Mouse (Mus musculus) stomach, embryonic 14.5 days (tissue): ENCODE measurements around the gene Tmem126b. TPM values are rescaled to one million over a fixed set of nuclear protein-coding genes. Genes with fewer than 3 reads are reported as not detected.
A peak's percentile ranks its signal among the peaks of the same experiment; 100 is the strongest.

Experiments
- ATAC-seq: fragments of 200-750 bp; cut with Nextera tagmentation; 2 replicates; pipeline ENCODE4 v1.8.0; 2017; ENCODE audit warnings: low read depth, moderate TSS enrichment; ENCODE audit not compliant: insufficient number of reproducible peaks, insufficient read depth, low FRiP score
- H3K27ac ChIP-seq: fragments of 300-500 bp; sonication (generic); 2 replicates; pipeline ENCODE4 v1.5.1; 2014; ENCODE audit warnings: mild to moderate bottlenecking, low read length, moderate library complexity, mixed read lengths
- H3K27me3 ChIP-seq: fragments of 300-500 bp; sonication (generic); 2 replicates; pipeline ENCODE4 v1.6.1; 2014; ENCODE audit warnings: low read length, control low read depth, mixed read lengths; ENCODE audit not compliant: control insufficient read depth, insufficient read depth
- H3K36me3 ChIP-seq: fragments of 300-500 bp; sonication (generic); 2 replicates; pipeline ENCODE4 v1.6.1; 2014; ENCODE audit warnings: mild to moderate bottlenecking, control low read depth, low read length, moderate library complexity, mixed read lengths; ENCODE audit not compliant: control insufficient read depth, insufficient read depth
- H3K4me1 ChIP-seq: fragments of 300-500 bp; sonication (generic); 2 replicates; pipeline ENCODE4 v1.6.1; 2014; ENCODE audit warnings: low read length, control low read depth, mixed read lengths; ENCODE audit not compliant: control insufficient read depth, insufficient read depth
- H3K4me2 ChIP-seq: fragments of 300-500 bp; sonication (generic); replicated peaks from 2 replicates; pipeline ENCODE4 v1.6.1; 2014; ENCODE audit warnings: low read depth, low read length, control low read depth
- H3K4me3 ChIP-seq: fragments of 300-500 bp; sonication (generic); 2 replicates; pipeline ENCODE4 v1.5.1; 2014; ENCODE audit warnings: low read depth, low read length, control low read depth
- H3K9ac ChIP-seq: fragments of 300-500 bp; sonication (generic); replicated peaks from 2 replicates; pipeline ENCODE4 v1.6.1; 2014; ENCODE audit warnings: low read depth, mild to moderate bottlenecking, control low read depth, low read length, moderate library complexity, mixed read lengths
- H3K9me3 ChIP-seq: fragments of 300-500 bp; sonication (generic); 2 replicates; pipeline ENCODE4 v1.6.1; 2016; ENCODE audit warnings: low read depth, low read length, control low read depth; ENCODE audit not compliant: control insufficient read depth
- WGBS: fragments of 180-500 bp; shearing (Covaris S2); extraction: QIAGEN DNeasy Blood & Tissue Kit; methylation state at CpG from one replicate; pipeline ENCODE4 v1.1.7; 2014; 5-methylcytosine and 5-hydroxymethylcytosine counted together
- polyA plus RNA-seq: library from polyadenylated mRNA; unstranded; fragments of >200 nt; fragmentation: Nextera tagmentation; extraction: Ambion mirVana; gene quantifications from 2 replicates; pipeline ENCODE4 v1.2.1, GENCODE M21; 2014

Tmem126b gene
- polyA plus RNA-seq, 1 experiment from 2014 or later, result 32.7 TPM

DNA sequence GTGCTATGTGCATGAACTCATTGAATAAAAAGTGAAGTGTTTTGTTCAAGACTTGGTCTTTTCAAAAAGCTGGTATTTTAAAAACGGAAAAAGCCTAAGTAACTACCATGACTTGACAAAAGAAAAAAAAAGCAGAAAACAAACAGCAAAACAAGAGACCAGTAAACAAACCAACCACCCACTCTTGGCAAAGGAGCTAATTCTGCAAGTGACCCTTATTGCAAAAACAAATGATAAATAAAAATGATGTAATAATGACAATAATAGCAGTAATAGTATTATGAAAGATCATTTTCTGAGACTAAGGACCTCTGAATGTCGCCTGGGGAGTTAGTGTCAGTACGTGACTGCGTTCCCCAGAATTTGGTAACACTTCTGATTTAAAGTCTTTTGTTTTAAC lies 33.7 kb downstream of the Tmem126b start:
- Histone ChIP-seq H3K9ac (peak overlapping the region; percentile 97), H3K4me1 (no peaks in the 10 kb centered on the region), H3K4me3 (peak overlapping the region; percentile 99), H3K36me3 (peaks cover 1% of the 10 kb centered on the region; the same call in 1 of the 2 replicates), H3K27me3 (no peaks in the 10 kb centered on the region), H3K4me2 (peak overlapping the region; percentile 62), H3K9me3 (no peaks in the 10 kb centered on the region), H3K27ac (0 out of 2 replicates have a peak overlapping the region, but pooled peaks have one; percentile 55)
- WGBS, result 16% methylated on average over 4 of the region's 4 CpGs
- 0 out of 2 replicates have a peak, but pooled peaks have one; percentile 4 for ATAC-seq

DNA sequence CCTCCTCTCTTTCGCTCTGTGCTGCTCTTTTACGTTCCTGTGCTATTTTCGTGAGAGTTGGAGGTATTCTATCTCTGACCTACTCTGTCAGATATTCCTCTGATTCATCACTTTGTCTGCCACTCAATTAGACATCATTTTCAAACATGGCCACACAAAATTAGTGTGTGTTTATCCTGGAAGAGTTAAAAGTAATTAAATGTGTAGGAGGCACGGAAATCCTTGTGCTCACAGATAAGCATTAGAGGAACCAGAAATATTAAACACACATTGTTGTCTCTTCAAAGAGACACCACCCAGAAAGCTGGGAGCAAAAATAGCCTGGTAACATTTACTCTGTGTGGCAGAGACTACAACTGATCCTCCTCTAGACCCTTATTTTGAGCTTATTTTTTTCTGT lies 35.8 kb downstream of the Tmem126b start:
- WGBS, result 75% methylated on average over 4 of the region's 4 CpGs
- no peaks in the 10 kb centered on the region for H3K36me3 ChIP-seq
- H3K4me2 ChIP-seq, result no peak overlapping the region
- no peak for ATAC-seq
- no peaks in the 10 kb centered on the region for H3K27me3 ChIP-seq
- no peak overlapping the region for H3K4me3 ChIP-seq
- no peak overlapping the region for H3K27ac ChIP-seq
- H3K4me1 ChIP-seq, result no peaks in the 10 kb centered on the region
- no peaks in the 10 kb centered on the region for H3K9me3 ChIP-seq
- H3K9ac ChIP-seq, result no peak overlapping the region

DNA sequence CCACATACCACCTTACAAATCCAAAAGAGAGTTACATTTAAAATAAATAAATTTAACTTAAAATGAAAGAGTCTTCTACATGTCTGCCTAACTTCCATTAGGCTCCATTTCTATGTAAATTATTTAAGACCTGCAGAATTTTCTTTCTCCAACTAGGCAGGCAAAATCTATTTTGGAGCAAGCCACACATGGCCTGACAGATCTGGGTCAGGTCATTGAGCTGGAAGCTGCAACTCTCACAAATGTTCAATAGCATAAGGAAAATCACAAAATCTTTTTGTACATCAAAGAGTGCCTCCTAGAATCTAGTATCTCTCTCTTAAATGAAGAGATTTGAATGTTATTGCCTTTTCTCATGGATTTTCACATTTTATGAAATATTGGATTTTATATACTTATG lies 43.6 kb downstream of the Tmem126b start:
- ATAC-seq, result no peak
- Histone ChIP-seq H3K9ac (no peak overlapping the region), H3K4me1 (peaks cover under 1% of the 10 kb centered on the region; the same call in 1 of the 2 replicates), H3K4me2 (no peak overlapping the region), H3K9me3 (no peaks in the 10 kb centered on the region), H3K4me3 (no peak overlapping the region), H3K36me3 (no peaks in the 10 kb centered on the region), H3K27me3 (no peaks in the 10 kb centered on the region), H3K27ac (no peak overlapping the region)

DNA sequence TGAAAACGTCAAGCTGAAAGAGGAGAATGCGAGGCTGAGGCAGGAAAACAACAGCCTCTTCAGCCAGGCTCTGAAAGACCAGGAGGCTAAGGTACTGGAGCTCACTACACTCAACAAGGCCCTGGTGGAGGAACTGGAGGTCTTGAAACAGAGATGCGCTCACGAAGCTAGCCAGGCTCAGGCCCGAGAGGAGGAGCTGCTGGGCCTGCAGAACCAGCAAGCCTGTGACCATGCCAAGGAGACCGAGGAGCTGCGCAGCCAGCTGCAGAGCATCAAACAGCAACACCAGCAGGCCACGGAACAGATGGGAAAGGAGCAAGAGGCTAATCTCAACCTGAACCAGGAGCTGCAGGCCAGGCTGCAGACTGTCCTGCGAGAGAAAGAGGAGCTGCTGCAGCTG lies 48.8 kb downstream of the Tmem126b start:
- peak overlapping the region; percentile 22; the same call in 1 of the 2 replicates for H3K4me3 ChIP-seq
- H3K9me3 ChIP-seq, result no peaks in the 10 kb centered on the region
- no peaks in the 10 kb centered on the region for H3K36me3 ChIP-seq
- no peak overlapping the region for H3K27ac ChIP-seq
- H3K4me2 ChIP-seq, result peak overlapping the region; percentile 53
- WGBS, result 51% methylated on average over 9 of the region's 9 CpGs
- H3K9ac ChIP-seq, result no peak overlapping the region
- ATAC-seq, result no peak
- peaks cover 5% of the 10 kb centered on the region for H3K4me1 ChIP-seq
- no peaks in the 10 kb centered on the region for H3K27me3 ChIP-seq

DNA sequence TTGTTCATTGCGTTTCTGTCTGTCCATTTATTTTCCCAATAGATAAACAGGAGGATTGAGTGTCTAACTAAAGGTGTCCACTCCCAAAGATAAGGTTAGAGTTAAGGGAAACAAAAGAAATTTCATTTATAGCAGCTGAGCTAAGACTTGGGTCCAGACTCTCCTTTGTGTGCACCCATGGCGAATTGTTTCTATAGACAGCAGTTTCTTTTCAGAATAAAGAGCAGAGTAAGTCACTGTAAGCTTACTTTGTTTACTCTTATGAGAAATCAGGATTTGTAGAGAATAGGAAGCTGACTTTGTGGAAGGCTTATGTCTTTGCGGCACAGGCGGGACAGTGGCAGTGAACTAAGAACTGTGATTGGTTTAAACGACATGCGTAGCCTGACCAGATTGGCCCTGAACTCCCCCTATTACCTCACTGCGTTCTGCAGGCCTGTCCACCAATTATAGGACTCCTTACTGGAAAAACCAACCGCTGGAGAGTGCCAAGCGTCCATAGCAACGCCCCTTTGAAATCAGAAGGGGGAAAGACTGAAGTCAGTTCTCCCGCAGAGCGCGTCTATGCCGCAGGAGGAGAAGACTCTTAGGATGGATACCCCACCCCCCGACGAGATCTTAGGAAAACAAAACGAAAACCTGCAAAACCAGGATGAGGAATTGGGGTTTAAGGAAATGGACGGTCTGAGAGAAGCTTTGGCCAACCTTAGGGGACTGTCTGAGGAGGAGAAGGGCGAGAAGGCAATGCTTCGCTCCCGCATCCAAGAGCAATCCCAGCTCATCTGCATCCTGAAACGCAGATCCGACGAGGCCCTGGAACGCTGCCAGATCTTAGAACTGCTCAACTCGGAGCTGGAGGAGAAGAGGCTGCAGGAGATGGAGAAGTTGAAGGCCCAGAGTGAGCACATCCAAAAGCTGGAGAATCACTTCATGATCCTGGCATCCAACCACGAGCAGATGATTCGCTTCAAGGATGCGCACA lies 49.5 kb downstream of the Tmem126b start, which contains the start of gene Ccdc89:
TSS of gene Ccdc89 (plus strand) at position 558 of the 982 bp plus-strand sequence.
- Histone ChIP-seq H3K27me3 (no peaks in the 10 kb centered on the region), H3K27ac (peak within 1 kb of the TSS; percentile 13; the same call in 1 of the 2 replicates), H3K36me3 (no peaks in the 10 kb centered on the region), H3K4me1 (peaks cover 5% of the 10 kb centered on the region), H3K4me2 (peak within 1 kb of the TSS; percentile 53), H3K4me3 (peak within 1 kb of the TSS; percentile 22), H3K9ac (no peak within 1 kb of the TSS; the same call in 1 of the 2 replicates), H3K9me3 (no peaks in the 10 kb centered on the region)
- WGBS, result 19% methylated on average over 29 of the region's 29 CpGs
- peak; percentile 100 for ATAC-seq

Other genes with a start within 250 kb of the Tmem126b start
- gene Ccdc83, start 210.2 kb downstream of the Tmem126b start, polyA plus RNA-seq, result not detected in 2 replicates
- 21.9 and 23.4 TPM in 2 replicates for gene Sytl2, start 173.7 kb downstream of the Tmem126b start, polyA plus RNA-seq
- 1.4 and 2.2 TPM in 2 replicates for gene Ccdc89, start 49.4 kb downstream of the Tmem126b start, polyA plus RNA-seq
- 45.6 and 56.1 TPM in 2 replicates for gene Crebzf, start 33.3 kb downstream of the Tmem126b start, polyA plus RNA-seq
- gene Tmem126a, start 18.8 kb downstream of the Tmem126b start, polyA plus RNA-seq, result 102 and 111 TPM in 2 replicates
- 5.1 and 8.6 TPM in 2 replicates for gene Dlg2, start 671 bp upstream of the Tmem126b start, polyA plus RNA-seq